Mouse (Mus musculus): ENCODE measurements around the gene Pomp. TPM values are rescaled to one million over a fixed set of nuclear protein-coding genes. Genes with fewer than 3 reads are reported as not detected.

The Pomp gene
- polyA plus RNA-seq, 1 experiment from 2014 or later = 215 TPM

DNA sequence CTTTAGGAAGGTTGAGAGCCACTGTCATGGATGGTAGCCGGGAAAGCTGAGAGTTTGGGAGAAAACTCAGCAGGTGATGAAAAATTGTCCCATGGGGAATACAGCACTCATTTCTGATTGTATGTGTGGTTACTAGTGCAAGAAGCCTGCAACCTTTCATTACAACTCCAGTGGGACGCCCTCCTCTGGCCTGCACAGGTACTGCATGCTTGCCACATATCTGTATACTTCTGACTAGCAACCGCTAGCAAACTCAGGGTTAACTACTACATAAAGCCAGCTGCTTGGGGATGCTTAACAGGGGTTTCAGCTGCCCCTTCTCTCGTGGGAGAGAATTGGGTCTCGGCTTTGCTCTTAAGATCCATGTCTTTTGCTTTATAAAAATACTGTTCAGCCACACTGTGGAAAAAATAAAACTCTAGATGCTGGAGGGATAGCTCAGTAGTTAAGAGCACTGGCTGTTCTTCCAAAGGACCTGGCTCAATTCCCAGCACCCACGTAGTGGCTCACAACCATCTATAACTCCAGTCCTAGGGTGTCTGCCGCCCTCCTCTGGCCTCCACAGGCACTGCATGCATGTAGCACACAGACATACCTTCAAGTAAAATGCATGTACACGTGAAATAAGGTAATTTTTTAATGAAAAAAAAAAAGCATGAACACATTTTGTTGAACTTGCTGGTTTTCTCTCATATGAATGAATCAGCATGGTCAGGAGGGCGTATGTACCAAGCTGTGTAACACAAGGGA, 42.3 kb upstream of the Pomp start:
- no peak overlapping the region for H3K9ac ChIP-seq (replicated peaks)
- H3K4me2 ChIP-seq (ENCODE audit: low read depth, low read length) = no peak overlapping the region
- H3K4me3 ChIP-seq (ENCODE audit: low read depth, low read length) = no peak overlapping the region
- peaks cover 4% of the 10 kb centered on the region; the same call in 1 of the 2 replicates for H3K9me3 ChIP-seq (ENCODE audit: low read length)
- no peak for ATAC-seq
- no peak for DNase-seq
- no peak overlapping the region for H3K27ac ChIP-seq (ENCODE audit: low read depth)
- H3K27me3 ChIP-seq (ENCODE audit: insufficient read depth, low read length) = no peaks in the 10 kb centered on the region
- no peaks in the 10 kb centered on the region for H3K4me1 ChIP-seq (ENCODE audit: insufficient read depth)
- 79% methylated on average over 9 of the region's 9 CpGs for WGBS (ENCODE audit: insufficient replicate concordance)
- TF ChIP-seq EP300 (IDR thresholded peaks at IDR 0.05; ENCODE audit: low read depth) (no peak), CTCF (IDR thresholded peaks at IDR 0.05; ENCODE audit: low read depth) (0 out of 2 replicates have a peak, but pooled peaks have one; percentile 4)
- no peaks in the 10 kb centered on the region for H3K36me3 ChIP-seq (replicated peaks; ENCODE audit: insufficient read depth, low read length)

DNA sequence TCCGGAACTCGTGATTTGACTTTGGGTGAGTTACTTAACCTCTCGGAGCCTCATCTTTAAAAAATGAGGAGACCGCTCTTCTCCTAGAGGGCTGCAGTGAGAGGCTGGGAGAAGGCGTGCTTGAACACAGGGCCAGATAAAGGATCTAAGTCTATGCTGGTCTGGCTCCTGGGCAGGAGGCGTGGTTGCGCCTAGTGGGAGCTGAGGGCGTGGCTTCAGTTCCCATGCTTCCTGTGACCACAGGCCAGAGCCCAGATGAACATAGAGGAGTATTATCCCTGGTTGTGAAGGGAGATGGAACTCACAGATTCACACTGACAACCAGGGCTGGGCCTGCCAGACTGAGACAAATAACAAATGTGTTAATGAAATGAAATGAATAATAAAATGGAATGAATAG, 41.4 kb upstream of the Pomp start:
- DNase-seq (no peak), ATAC-seq (no peak)
- 84% methylated on average over 8 of the region's 8 CpGs for WGBS (ENCODE audit: insufficient replicate concordance)
- Histone ChIP-seq H3K4me1 (ENCODE audit: insufficient read depth) (no peaks in the 10 kb centered on the region), H3K4me2 (ENCODE audit: low read depth, low read length) (no peak overlapping the region), H3K27ac (ENCODE audit: low read depth) (no peak overlapping the region), H3K36me3 (replicated peaks; ENCODE audit: insufficient read depth, low read length) (no peaks in the 10 kb centered on the region), H3K9ac (replicated peaks) (no peak overlapping the region), H3K27me3 (ENCODE audit: insufficient read depth, low read length) (no peaks in the 10 kb centered on the region), H3K9me3 (ENCODE audit: low read length) (peaks cover 4% of the 10 kb centered on the region; the same call in 1 of the 2 replicates), H3K4me3 (ENCODE audit: low read depth, low read length) (no peak overlapping the region)
- TF ChIP-seq EP300 (IDR thresholded peaks at IDR 0.05; ENCODE audit: low read depth) (no peak), CTCF (IDR thresholded peaks at IDR 0.05; ENCODE audit: low read depth) (no peak)

DNA sequence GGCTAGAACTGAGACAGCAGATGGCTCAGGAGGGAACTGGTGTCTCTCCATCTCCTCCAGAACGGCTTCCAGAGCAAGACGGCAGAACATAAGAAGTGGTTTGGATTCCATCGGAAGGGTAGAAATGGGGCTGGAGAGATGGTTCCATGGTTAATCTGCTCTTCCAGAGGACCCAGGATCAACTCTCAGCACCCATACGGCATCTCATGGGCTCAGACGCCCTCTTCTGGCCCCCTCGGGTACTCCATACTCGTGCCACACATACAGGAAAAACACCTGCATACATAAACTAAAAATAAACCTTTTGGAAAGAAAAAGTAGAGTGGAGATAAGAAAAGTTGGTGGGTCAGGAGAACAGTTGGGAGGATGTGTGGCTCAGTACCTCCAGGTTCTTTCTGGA, 40.4 kb upstream of the Pomp start:
- ATAC-seq (no peak), DNase-seq (no peak)
- no peak overlapping the region for H3K4me2 ChIP-seq (ENCODE audit: low read depth, low read length)
- H3K9me3 ChIP-seq (ENCODE audit: low read length) = peaks cover 4% of the 10 kb centered on the region; the same call in 1 of the 2 replicates
- WGBS (ENCODE audit: insufficient replicate concordance) = 81% methylated on average over 7 of the region's 7 CpGs
- H3K4me1 ChIP-seq (ENCODE audit: insufficient read depth) = no peaks in the 10 kb centered on the region
- H3K9ac ChIP-seq (replicated peaks) = no peak overlapping the region
- H3K36me3 ChIP-seq (replicated peaks; ENCODE audit: insufficient read depth, low read length) = no peaks in the 10 kb centered on the region
- H3K4me3 ChIP-seq (ENCODE audit: low read depth, low read length) = no peak overlapping the region
- H3K27me3 ChIP-seq (ENCODE audit: insufficient read depth, low read length) = no peaks in the 10 kb centered on the region
- TF ChIP-seq EP300 (IDR thresholded peaks at IDR 0.05; ENCODE audit: low read depth) (no peak), CTCF (IDR thresholded peaks at IDR 0.05; ENCODE audit: low read depth) (no peak)
- no peak overlapping the region for H3K27ac ChIP-seq (ENCODE audit: low read depth)

DNA sequence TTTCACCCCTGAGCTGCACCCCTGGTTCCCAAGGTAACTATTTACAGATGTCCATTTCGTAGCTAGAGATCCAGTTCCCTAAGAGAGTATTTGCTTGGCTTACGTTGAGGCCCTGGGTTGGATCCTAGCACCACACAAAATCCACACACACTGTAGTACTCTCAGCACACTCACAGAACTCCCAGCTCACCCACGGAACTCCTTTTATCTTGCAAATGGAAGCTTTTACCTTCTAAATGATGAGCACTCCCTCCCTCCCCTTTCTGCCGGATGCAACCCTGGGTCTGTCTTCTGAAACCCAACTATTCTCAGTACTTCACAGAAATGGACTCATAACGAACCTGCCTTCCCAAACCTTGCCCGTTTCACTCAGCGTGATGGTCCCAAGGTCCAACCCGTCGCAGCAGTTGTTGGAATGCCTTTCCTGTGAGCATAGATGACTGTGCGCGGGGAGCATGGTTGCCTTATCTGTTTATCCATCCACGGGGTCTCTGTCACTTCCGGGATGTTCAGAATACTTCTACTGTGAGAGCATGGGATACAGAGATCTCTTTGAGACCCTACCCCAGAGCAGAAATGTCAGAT, 36.1 kb upstream of the Pomp start:
- WGBS (ENCODE audit: insufficient replicate concordance) = 77% methylated on average over 13 of the region's 13 CpGs
- Histone ChIP-seq H3K4me3 (ENCODE audit: low read depth, low read length) (no peak overlapping the region), H3K36me3 (replicated peaks; ENCODE audit: insufficient read depth, low read length) (no peaks in the 10 kb centered on the region), H3K27ac (ENCODE audit: low read depth) (no peak overlapping the region), H3K4me1 (ENCODE audit: insufficient read depth) (peaks cover 2% of the 10 kb centered on the region), H3K4me2 (ENCODE audit: low read depth, low read length) (no peak overlapping the region), H3K27me3 (ENCODE audit: insufficient read depth, low read length) (no peaks in the 10 kb centered on the region), H3K9ac (replicated peaks) (no peak overlapping the region), H3K9me3 (ENCODE audit: low read length) (no peaks in the 10 kb centered on the region)
- no peak for TF ChIP-seq EP300 (IDR thresholded peaks at IDR 0.05; ENCODE audit: low read depth)
- no peak for TF ChIP-seq CTCF (IDR thresholded peaks at IDR 0.05; ENCODE audit: low read depth)
- DNase-seq = no peak
- ATAC-seq = no peak

DNA sequence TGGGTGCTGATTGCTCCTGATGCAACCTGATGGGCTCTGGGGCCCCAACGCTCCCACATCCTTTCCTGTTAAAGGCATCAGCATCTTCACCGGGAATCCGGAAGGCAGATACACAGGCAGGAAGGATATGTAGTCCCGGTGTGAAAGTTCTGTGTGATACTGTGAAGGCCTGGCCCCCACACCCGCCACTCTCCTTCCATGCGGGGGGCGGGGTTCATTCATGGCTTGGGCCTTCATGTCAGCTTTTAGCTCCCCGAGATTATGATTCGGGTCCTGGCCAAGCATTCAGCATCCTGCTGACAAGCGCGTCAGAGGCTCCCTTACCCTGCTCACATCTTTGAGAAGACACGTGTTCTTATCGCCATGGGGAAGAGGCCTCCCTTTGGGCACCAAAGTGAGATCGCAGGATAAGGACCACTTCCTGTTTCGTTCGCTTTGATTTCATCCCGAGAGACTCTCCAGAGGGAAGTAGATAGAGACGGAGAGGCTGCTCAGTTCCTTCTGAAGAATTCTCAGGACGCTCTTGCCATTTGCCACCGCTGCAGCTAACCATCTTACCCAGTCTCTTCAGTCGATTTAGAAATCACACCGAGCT, 34.8 kb upstream of the Pomp start:
- Histone ChIP-seq H3K4me1 (ENCODE audit: insufficient read depth) (peaks cover 2% of the 10 kb centered on the region), H3K27me3 (ENCODE audit: insufficient read depth, low read length) (no peaks in the 10 kb centered on the region), H3K4me3 (ENCODE audit: low read depth, low read length) (no peak overlapping the region), H3K27ac (ENCODE audit: low read depth) (no peak overlapping the region), H3K9me3 (ENCODE audit: low read length) (no peaks in the 10 kb centered on the region), H3K9ac (replicated peaks) (no peak overlapping the region), H3K4me2 (ENCODE audit: low read depth, low read length) (0 out of 2 replicates have a peak overlapping the region, but pooled peaks have one; percentile 18), H3K36me3 (replicated peaks; ENCODE audit: insufficient read depth, low read length) (no peaks in the 10 kb centered on the region)
- TF ChIP-seq CTCF (IDR thresholded peaks at IDR 0.05; ENCODE audit: low read depth) (no peak), EP300 (IDR thresholded peaks at IDR 0.05; ENCODE audit: low read depth) (no peak)
- ATAC-seq = peak; percentile 43; the same call in 1 of the 2 replicates
- WGBS (ENCODE audit: insufficient replicate concordance) = 16% methylated on average over 22 of the region's 22 CpGs
- DNase-seq = no peak

DNA sequence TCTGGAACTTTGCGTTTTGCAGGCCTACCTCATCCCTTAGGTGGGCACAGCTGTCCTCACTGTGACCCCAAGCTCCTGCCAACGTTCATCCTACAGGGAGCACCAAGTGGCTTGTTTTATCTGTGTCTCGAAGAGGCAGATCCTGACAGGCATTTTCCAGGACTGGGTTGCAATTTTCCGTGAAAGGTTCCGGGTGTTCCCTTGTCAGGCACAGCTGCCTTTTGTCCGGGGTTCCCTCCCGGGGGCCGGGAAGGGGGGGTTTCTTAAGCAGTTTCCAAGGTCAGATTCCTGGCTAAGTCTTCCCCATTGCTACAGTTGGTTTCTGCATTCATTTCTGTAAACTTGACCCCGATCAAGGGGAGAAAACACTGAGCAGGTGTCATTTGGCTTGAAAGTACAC, 34.2 kb upstream of the Pomp start:
- Histone ChIP-seq H3K27ac (ENCODE audit: low read depth) (no peak overlapping the region), H3K4me3 (ENCODE audit: low read depth, low read length) (no peak overlapping the region), H3K4me1 (ENCODE audit: insufficient read depth) (peaks cover 2% of the 10 kb centered on the region), H3K4me2 (ENCODE audit: low read depth, low read length) (0 out of 2 replicates have a peak overlapping the region, but pooled peaks have one; percentile 18), H3K27me3 (ENCODE audit: insufficient read depth, low read length) (no peaks in the 10 kb centered on the region), H3K9me3 (ENCODE audit: low read length) (no peaks in the 10 kb centered on the region), H3K36me3 (replicated peaks; ENCODE audit: insufficient read depth, low read length) (no peaks in the 10 kb centered on the region), H3K9ac (replicated peaks) (no peak overlapping the region)
- DNase-seq = no peak
- 55% methylated on average over 9 of the region's 9 CpGs for WGBS (ENCODE audit: insufficient replicate concordance)
- TF ChIP-seq CTCF (IDR thresholded peaks at IDR 0.05; ENCODE audit: low read depth) (no peak), EP300 (IDR thresholded peaks at IDR 0.05; ENCODE audit: low read depth) (no peak)
- ATAC-seq = no peak
